Mouse (Mus musculus) cerebellum, postnatal 14 days (tissue): ENCODE results near the gene Gpr15.

Experiments
- DNase-seq, 2 experiments: peaks; one replicate each; pipeline ENCODE4 v3.0.0; 2021; ENCODE audit warnings: mixed read lengths in 2 of 2

Gene Gpr15

DNA sequence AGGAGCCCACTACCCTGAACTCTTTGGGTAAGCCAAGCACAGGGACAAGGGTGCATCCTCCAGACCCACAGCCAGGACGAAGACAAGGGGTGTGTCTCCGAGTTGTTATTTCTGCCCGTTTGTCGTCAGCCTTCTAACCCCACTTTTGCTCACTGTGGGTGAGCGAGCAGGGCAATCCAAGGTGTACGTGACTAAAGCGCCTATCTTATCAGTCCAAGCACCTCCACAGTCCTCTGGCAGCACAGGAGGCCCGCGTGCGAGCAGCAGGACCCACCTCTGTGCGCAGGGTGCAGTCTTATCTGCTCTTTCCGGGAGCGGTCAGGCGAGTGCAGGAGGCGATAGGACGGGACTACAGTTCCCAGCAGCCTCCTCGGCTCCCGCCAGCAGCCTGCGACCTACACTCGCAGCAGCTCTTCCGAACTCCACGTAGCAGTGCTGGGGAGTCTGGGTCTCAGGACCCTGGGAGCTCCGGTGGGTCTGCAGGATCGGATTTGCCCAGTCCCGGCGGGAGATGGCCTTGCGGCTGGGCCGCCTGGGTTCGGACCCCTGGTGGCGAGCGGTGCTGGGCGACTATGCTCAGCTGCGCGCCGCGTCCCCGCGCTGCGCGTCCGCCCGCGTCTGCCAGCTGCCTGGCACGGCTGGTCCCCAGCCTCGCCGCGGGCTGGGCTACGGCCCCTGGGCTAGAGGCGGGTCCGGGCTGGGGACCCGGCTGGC, 48.8 kb downstream of the Gpr15 start, which contains the start of gene Cpox:
Cpox (plus strand) TSS at position 376 of the 714 bp plus-strand sequence.
- DNase-seq = peak; percentile 80 to 87

DNA sequence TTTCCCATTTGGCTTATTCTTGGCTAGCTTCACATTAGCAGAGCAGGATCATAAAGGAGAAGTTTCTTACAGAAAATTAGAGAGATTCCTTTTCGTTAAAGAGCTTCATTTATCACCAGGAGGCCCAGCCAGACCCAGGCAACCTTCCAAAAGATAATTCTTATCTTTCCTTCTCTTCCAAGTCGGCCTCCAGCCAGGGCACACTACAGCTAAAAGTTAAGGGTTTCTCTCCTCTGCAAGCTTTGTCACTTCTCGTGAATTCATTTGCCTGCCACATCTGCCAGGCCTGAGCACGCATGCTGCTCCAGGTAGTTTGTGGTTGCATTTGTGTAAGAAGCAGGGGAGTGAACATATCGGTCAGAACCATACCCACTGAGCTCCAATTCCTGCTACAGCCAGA, 49.6 kb downstream of the Gpr15 start:
- peak in 1 of 2 experiments; percentile 8 for DNase-seq

DNA sequence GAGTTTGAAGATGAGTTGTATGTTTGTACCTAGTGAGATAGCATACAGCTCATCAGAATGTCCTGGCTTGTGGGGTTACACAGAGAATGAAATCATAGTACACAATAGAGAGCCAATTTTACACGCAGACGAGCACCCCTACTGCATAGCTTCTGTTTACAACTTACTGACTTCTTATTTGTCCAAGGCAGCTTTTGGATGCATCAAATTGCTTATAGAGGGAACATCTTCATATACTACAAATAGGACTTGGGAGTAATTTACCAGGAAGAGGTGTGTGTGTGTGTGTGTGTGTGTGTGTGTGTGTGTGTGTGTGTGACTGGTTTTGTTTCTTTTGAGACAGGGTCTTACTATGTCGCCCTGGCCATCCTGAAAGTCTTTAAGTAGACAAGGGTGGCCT, 50.3 kb downstream of the Gpr15 start:
- DNase-seq = no peak
